Mouse (Mus musculus): ENCODE measurements at regions not wholly inside any gene's neighbourhood (a gene's known extent, or its start where the extent isn't known, plus 50 kb on each side); places are given as distances from the start of the nearest gene placed in this dataset.

DNA sequence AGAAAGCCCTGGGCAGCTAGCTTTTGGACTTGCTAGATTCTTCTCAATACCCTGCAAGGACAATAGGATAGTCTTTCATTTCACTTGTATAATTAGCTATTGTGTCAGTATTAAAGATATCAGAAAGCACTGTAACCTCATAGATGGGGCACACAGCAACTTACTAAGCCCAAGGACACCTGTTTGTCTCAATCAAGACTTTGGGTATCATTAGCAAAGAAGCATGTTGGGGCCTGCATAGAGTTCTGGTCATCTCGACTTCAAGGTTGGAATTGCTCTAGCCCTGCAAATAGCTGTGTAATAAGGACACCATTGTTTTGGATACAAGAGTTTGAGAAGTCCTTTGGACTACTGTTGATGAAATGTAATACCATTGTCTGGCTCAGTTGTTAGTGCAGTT lies 104.6 kb upstream of the Rspo3 start:
- DNase-seq (ENCODE audit: low read depth, low spot score): no peak

- no peak for DNase-seq (ENCODE audit: low read depth, low spot score)
Observed at GRCm38 (mm10) chr10:29635828-29636227, 100.2 kb upstream of the Rspo3 start.

DNA sequence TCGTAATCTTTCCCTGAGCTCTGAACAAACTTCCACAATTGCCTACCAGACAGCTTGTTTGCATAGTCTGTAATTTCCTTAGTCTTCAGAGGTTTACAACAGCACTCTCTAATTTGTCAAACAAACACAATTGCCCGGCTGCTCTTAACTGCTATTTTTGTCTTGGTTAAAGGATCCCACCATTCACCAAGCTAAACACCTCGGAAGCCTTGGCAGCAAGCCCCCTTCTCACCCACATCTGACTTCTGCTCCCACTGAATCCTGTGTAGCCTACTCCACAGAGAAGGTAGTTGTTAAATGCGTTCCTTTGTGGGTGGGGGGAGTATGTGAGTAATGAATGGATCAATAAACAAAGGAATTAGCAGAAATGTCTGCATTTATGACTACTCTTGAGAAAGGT lies 59.8 kb upstream of the Rspo3 start:
- no peak for DNase-seq (ENCODE audit: low read depth, low spot score)

DNA sequence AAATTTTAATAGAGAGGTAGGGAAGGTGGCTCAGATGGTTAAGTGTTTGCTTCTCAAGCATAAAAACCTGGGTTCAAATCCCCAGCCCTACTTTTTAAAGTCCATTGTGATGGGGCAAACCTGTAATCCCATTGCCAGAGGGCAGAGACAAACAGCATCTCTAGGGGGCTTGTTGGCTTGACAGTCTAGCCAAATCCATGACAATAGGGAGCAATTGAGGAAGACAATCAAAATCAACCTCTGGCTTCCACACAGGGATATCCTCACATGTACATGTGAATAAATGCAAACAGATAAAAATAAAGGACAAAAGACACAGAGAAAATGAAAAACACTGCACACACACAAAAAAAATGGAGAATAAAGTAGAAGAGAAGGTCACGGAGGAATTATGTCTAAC lies 59.3 kb upstream of the Rspo3 start:
- DNase-seq (ENCODE audit: low read depth, low spot score): peak; percentile 78

- DNase-seq (ENCODE audit: low read depth, low spot score): no peak
Observed at GRCm38 (mm10) chr10:29592906-29593305, 57.2 kb upstream of the Rspo3 start.

- no peak for DNase-seq (ENCODE audit: low read depth, low spot score)
Observed at GRCm38 (mm10) chr10:29590187-29590586, 54.5 kb upstream of the Rspo3 start.

GRCm38 (mm10) chr10:29589739-29590138 lies 54.1 kb upstream of the Rspo3 start:
- no peak for DNase-seq (ENCODE audit: low read depth, low spot score)
